Mouse (Mus musculus) brain, embryonic 14.5 days (tissue): ENCODE results near the gene Atp2c1.

Source experiments
- CTCF ChIP-seq: fragments of 200-500 bp; IDR thresholded peaks from 2 replicates; pipeline ENCODE4 v1.5.1; 2012; ENCODE audit warnings: inconsistent platforms, mild to moderate bottlenecking, moderate library complexity, borderline replicate concordance; ENCODE audit not compliant: insufficient read depth, insufficient read length; ENCODE audit errors: extremely low read depth
- POLR2A ChIP-seq: fragments of 200-500 bp; IDR thresholded peaks from 2 replicates; pipeline ENCODE4 v1.6.1; 2012; ENCODE audit warnings: mild to moderate bottlenecking, inconsistent platforms, borderline replicate concordance; ENCODE audit not compliant: poor library complexity, insufficient read depth, insufficient read length, severe bottlenecking; ENCODE audit errors: extremely low read depth

DNA sequence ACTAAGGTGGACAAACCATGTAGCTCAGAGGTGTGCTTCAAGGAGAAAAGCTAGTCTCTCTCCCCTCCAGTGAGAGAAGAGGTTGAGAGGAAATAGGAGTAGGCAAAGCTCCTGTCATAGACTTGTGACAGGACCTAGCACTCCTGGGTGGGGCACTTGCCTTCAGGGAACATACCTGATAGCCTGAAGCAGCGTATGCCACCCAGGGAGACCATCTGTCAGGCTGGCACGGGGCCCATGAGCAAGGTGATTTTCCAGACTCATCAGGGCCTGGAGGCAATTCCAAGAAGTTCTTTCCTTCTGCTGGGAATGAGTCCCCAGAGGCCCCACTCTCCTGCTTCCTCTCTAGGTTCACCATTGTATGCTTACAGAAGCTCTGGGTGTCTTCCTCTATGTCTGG is 4.1 kb downstream of the Atp2c1 start:
- no peak for TF ChIP-seq POLR2A
- no peak for TF ChIP-seq CTCF
